Mouse (Mus musculus) kidney, postnatal 10 days (tissue): ENCODE measurements at regions not wholly inside any gene's neighbourhood (a gene's known extent, or its start where the extent isn't known, plus 50 kb on each side); places are given as distances from the start of the nearest gene placed in this dataset.

Experiments
- DNase-seq: peaks from one replicate; pipeline ENCODE4 v3.0.0; 2021; ENCODE audit warnings: mixed read lengths

DNA sequence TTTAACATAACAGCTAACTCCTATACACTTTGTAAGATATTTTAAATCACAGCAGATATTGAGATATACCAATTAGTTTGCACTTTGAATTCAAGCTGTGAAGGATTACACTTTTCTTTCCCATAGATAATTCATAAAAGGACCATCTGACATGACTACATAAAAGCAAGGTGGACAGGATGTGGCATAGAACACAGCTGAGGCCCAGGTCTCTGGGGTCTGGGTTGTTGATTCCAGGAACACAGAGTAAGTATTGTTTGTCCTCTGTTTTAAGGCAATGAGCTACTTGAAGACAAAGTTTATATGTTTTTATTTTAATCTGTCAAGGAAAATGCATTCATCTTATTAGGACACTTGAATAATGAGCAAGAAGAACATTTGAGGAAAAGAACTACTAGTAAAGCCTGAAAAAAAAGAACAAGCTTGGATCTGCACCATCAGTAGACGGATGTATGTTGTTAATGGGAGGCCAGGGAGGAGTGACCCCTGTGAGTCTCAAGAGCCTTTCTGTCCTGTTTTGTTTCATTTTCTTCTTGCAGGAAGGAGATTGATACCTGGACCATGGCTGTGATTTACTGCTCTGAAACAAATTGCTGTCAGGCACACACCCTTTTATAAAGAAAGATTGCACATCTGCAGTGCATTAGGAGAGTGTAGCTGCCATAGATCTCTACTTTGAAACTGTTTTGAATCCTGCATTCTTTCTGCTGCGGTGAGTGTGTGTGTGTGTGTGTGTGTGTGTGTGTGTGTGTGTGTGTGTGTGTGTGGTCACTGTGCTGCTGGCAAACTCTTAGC, 76.4 kb upstream of the Pex5l start:
- DNase-seq: no peak

- DNase-seq: no peak
Measured at GRCm38 (mm10) chr3:33218291-33218690, 75.2 kb upstream of the Pex5l start.

DNA sequence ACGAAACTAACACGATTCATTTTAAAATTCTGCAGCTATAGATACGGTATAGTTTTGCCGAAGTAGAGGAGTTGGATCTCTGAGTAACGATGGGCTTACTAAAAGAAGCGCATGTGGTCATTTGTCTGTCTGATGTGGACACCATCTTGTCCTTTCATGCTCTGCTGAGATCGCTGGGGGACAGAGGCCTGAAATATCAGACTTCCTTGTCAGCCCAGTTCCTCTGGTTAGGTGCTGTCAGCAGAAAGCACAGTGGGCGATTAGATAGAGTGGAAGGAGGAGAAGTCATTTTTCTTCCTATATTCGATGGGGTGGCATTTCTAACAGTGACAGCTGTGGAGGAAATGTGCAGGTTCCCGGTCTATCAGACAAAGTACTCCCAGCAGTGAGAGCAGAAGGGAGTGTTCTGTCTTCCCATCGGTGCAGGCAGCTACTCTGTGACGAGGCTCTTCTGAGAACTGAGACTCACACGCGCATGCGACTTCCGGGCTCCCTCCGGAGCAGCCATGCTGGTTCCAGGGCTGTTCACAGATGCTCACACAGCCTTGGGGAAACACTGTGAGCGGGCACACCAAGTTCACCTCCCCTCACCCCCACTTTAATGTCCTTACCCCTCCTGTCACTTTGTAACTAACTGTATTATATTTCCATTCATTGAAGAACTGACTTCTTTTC, 74.5 kb upstream of the Pex5l start:
- DNase-seq: no peak

DNA sequence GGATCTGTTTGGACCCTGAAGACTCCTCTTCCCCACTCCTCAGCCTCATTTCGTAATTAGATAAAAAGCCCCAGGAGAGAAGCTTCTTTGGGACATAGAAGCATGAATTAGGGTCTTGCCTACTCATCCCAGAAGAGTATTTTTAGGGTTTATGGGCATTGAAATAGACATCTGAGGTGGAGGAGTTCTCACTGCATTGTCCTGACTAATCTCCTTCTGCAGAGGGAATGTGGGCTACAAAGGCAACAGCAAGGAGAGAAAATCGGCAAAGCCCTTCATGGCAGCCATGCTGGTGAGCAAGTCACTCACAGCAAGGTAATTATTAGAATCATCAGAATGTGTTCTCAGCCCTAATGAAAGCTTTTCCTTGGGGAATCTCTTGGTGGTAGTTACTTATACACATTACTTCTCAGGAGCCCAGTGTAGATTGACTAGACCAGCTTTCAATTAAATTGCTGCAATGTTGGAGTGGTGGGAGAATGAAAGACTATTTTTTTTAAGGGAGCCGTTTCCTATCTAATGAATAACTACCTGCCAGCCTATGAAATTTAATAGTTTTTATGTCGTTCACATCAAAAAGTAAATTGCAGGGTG, 68.3 kb upstream of the Pex5l start:
- DNase-seq: no peak
